Mouse (Mus musculus): ENCODE measurements around the gene Map3k21. TPM values are rescaled to one million over a fixed set of nuclear protein-coding genes. Genes with fewer than 3 reads are reported as not detected.

Map3k21 gene
- polyA plus RNA-seq, 1 experiment from 2014 or later = 0.14 TPM

DNA sequence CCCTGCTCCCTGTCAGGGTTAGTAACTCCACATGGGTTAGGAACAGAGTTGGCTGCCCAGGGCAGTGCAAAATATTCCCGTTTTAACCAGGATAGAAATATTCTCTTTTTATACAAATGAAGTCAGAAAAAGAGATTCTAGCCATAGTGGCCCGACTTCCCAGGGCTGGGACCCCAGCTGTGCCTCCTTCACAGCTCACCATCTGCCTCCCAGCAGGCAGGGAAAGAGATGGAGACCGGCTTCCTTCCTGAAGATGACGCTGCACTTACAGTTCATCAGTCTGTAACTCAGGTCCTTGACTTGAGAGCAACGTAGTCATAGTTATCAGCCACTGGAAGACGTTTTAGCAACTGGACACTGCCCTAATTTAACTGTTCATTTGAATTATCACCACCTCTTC, 70.6 kb downstream of the Map3k21 start:
- no peak for ATAC-seq (replicated peaks; ENCODE audit: insufficient number of reproducible peaks, insufficient read depth, low FRiP score, low read depth)
- no peak overlapping the region for H3K4me3 ChIP-seq
- no peaks in the 10 kb centered on the region for H3K36me3 ChIP-seq
- H3K9ac ChIP-seq = no peak overlapping the region
- no peaks in the 10 kb centered on the region for H3K27me3 ChIP-seq
- no peaks in the 10 kb centered on the region for H3K9me3 ChIP-seq (replicated peaks)
- 8% methylated on average over 6 of the region's 6 CpGs for WGBS
- no peak overlapping the region for H3K4me2 ChIP-seq
- H3K4me1 ChIP-seq (replicated peaks) = no peaks in the 10 kb centered on the region
- H3K27ac ChIP-seq = no peak overlapping the region

DNA sequence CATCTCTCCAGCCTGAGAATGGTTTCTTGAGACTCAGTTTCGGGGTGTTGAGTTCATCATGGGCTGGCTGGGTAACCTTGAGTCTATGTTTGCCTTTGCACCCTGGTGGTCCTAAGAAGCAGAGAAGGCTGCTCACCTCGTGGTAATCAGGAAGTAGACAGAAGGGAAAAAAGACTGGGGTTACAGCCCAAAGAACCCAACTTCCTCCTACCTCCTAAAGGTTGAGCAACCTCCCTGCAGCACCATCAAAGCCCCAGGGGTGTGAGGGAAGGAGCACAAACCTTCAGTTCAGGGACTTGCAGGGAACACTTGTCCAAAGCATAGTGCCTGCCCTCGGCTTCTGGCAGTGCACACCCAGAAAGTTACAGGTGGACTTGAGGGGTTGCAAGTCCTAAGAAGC, 73.3 kb downstream of the Map3k21 start:
- 61% methylated on average over 3 of the region's 3 CpGs for WGBS
- H3K27ac ChIP-seq = no peak overlapping the region
- no peak for ATAC-seq (replicated peaks; ENCODE audit: insufficient number of reproducible peaks, insufficient read depth, low FRiP score, low read depth)

DNA sequence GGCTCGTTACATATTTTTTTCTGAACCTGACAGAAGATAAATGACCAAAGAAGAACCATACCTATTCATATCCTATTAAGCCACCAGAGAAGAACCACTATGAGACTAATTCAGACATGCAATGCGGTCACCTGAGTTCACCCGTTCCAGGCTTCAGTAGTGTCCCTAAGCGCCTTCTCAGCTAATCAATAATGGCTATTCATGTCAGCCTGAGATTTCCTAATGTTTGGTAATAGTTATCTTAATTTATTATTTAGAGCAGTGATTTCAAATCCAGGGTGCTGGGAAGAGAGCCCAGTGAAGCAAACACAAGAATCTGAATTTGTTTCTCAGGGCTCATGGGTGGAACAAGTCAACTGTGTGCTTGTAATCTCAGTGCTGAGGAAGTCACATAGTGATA, 73.9 kb downstream of the Map3k21 start:
- H3K27me3 ChIP-seq = 0 out of 2 replicates have a peak, but pooled peaks cover 5% of the 10 kb centered on the region
- ATAC-seq (replicated peaks; ENCODE audit: insufficient number of reproducible peaks, insufficient read depth, low FRiP score, low read depth) = no peak

More for the DNA sequence above, 73.3 kb downstream of the Map3k21 start:
- Histone ChIP-seq H3K36me3 (no peaks in the 10 kb centered on the region), H3K9ac (no peak overlapping the region), H3K4me3 (no peak overlapping the region), H3K9me3 (replicated peaks) (no peaks in the 10 kb centered on the region), H3K4me1 (replicated peaks) (no peaks in the 10 kb centered on the region; the same call in 1 of the 2 replicates), H3K27me3 (0 out of 2 replicates have a peak, but pooled peaks cover 3% of the 10 kb centered on the region), H3K4me2 (no peak overlapping the region)

GRCm38 (mm10) chr8:125985364-125985763, 75.1 kb downstream of the Map3k21 start:
- Histone ChIP-seq H3K36me3 (no peaks in the 10 kb centered on the region), H3K9ac (no peak overlapping the region), H3K9me3 (replicated peaks) (no peaks in the 10 kb centered on the region), H3K27ac (no peak overlapping the region), H3K4me3 (no peak overlapping the region), H3K4me1 (replicated peaks) (no peaks in the 10 kb centered on the region; the same call in 1 of the 2 replicates), H3K27me3 (0 out of 2 replicates have a peak, but pooled peaks cover 5% of the 10 kb centered on the region), H3K4me2 (no peak overlapping the region)
- WGBS = 92% methylated on average over 2 of the region's 2 CpGs
- ATAC-seq (replicated peaks; ENCODE audit: insufficient number of reproducible peaks, insufficient read depth, low FRiP score, low read depth) = no peak

More for the DNA sequence above, 73.9 kb downstream of the Map3k21 start:
- no peaks in the 10 kb centered on the region for H3K36me3 ChIP-seq
- H3K4me2 ChIP-seq = no peak overlapping the region
- H3K4me3 ChIP-seq = no peak overlapping the region
- no peak overlapping the region for H3K27ac ChIP-seq
- no peaks in the 10 kb centered on the region for H3K9me3 ChIP-seq (replicated peaks)
- 83% methylated on average over 4 of the region's 4 CpGs for WGBS
- H3K9ac ChIP-seq = no peak overlapping the region
- H3K4me1 ChIP-seq (replicated peaks) = no peaks in the 10 kb centered on the region; the same call in 1 of the 2 replicates

GRCm38 (mm10) chr8:125986999-125987589, 76.8 kb downstream of the Map3k21 start:
- no peak overlapping the region for H3K27ac ChIP-seq
- no peaks in the 10 kb centered on the region; the same call in 1 of the 2 replicates for H3K4me1 ChIP-seq (replicated peaks)
- no peak for ATAC-seq (replicated peaks; ENCODE audit: insufficient number of reproducible peaks, insufficient read depth, low FRiP score, low read depth)
- no peaks in the 10 kb centered on the region for H3K36me3 ChIP-seq
- 51% methylated on average over 6 of the region's 6 CpGs for WGBS
- H3K27me3 ChIP-seq = 0 out of 2 replicates have a peak, but pooled peaks cover 10% of the 10 kb centered on the region
- H3K9me3 ChIP-seq (replicated peaks) = no peaks in the 10 kb centered on the region
- H3K4me2 ChIP-seq = no peak overlapping the region
- H3K9ac ChIP-seq = no peak overlapping the region
- no peak overlapping the region for H3K4me3 ChIP-seq

GRCm38 (mm10) chr8:125987996-125988395, 77.7 kb downstream of the Map3k21 start:
- H3K9ac ChIP-seq = no peak overlapping the region
- no peak overlapping the region for H3K4me3 ChIP-seq
- no peak overlapping the region for H3K4me2 ChIP-seq
- H3K9me3 ChIP-seq (replicated peaks) = no peaks in the 10 kb centered on the region
- H3K27ac ChIP-seq = no peak overlapping the region
- peaks cover 19% of the 10 kb centered on the region for H3K27me3 ChIP-seq
- no peaks in the 10 kb centered on the region for H3K36me3 ChIP-seq
- ATAC-seq (replicated peaks; ENCODE audit: insufficient number of reproducible peaks, insufficient read depth, low FRiP score, low read depth) = no peak
- 53% methylated on average over 2 of the region's 2 CpGs for WGBS
- no peaks in the 10 kb centered on the region; the same call in 1 of the 2 replicates for H3K4me1 ChIP-seq (replicated peaks)

GRCm38 (mm10) chr8:125993636-125994035, 83.4 kb downstream of the Map3k21 start:
- Histone ChIP-seq H3K9me3 (replicated peaks) (no peaks in the 10 kb centered on the region), H3K27me3 (peaks cover 68% of the 10 kb centered on the region), H3K9ac (no peak overlapping the region), H3K4me2 (no peak overlapping the region), H3K36me3 (no peaks in the 10 kb centered on the region), H3K27ac (no peak overlapping the region), H3K4me1 (replicated peaks) (peaks cover 13% of the 10 kb centered on the region), H3K4me3 (no peak overlapping the region)
- WGBS = 54% methylated on average over 9 of the region's 9 CpGs
- no peak for ATAC-seq (replicated peaks; ENCODE audit: insufficient number of reproducible peaks, insufficient read depth, low FRiP score, low read depth)

DNA sequence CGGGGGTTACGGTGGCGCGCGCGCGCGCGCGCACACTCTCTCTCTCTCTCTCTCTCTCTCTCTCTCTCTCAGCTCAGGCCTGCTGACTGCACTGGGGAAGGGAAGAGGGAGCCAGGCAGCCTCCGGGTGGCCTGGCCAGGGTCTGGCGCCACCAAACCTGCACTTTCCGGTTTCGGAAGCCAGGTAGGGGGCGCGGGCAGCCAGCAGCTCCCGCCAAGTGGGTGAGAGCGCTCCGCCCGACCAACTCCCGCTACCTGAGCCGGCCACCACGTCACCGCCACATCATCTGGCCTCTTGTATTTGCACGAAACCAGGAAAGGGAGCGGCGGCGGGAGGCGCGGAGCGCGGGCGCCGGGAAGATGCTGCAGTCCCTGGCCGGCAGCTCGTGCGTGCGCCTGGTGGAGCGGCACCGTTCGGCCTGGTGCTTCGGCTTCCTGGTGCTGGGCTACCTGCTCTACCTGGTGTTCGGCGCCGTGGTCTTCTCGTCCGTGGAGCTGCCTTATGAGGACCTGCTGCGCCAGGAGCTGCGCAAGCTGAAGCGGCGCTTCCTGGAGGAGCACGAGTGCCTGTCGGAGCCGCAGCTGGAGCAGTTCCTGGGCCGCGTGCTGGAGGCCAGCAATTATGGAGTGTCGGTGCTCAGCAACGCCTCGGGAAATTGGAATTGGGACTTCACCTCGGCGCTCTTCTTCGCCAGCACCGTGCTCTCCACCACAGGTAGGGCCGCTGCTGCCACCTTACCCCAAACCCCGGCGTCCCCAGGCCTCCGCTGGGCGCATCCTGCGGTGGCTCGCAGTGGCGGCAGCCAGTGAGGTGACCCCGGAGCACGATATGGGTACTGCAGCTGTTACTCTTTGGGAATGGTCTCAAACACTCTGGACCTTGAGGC, 85.1 kb downstream of the Map3k21 start, which contains the start of gene Kcnk1:
Gene Kcnk1, plus strand, starts transcription at position 70 of the 886 bp plus-strand sequence.
- H3K27ac ChIP-seq = no peak within 1 kb of the TSS
- 0 out of 2 replicates have a peak, but pooled peaks have one; percentile 15 for ATAC-seq (replicated peaks; ENCODE audit: insufficient number of reproducible peaks, insufficient read depth, low FRiP score, low read depth)
- H3K4me3 ChIP-seq = peak within 1 kb of the TSS; percentile 62
- H3K9me3 ChIP-seq (replicated peaks) = no peaks in the 10 kb centered on the region
- H3K9ac ChIP-seq = peak within 1 kb of the TSS; percentile 52
- no peaks in the 10 kb centered on the region for H3K36me3 ChIP-seq
- peak within 1 kb of the TSS; percentile 96 for H3K4me2 ChIP-seq
- under 1% methylated on average over 73 of the region's 73 CpGs for WGBS
- H3K4me1 ChIP-seq (replicated peaks) = peaks cover 13% of the 10 kb centered on the region
- H3K27me3 ChIP-seq = peaks cover 66% of the 10 kb centered on the region

DNA sequence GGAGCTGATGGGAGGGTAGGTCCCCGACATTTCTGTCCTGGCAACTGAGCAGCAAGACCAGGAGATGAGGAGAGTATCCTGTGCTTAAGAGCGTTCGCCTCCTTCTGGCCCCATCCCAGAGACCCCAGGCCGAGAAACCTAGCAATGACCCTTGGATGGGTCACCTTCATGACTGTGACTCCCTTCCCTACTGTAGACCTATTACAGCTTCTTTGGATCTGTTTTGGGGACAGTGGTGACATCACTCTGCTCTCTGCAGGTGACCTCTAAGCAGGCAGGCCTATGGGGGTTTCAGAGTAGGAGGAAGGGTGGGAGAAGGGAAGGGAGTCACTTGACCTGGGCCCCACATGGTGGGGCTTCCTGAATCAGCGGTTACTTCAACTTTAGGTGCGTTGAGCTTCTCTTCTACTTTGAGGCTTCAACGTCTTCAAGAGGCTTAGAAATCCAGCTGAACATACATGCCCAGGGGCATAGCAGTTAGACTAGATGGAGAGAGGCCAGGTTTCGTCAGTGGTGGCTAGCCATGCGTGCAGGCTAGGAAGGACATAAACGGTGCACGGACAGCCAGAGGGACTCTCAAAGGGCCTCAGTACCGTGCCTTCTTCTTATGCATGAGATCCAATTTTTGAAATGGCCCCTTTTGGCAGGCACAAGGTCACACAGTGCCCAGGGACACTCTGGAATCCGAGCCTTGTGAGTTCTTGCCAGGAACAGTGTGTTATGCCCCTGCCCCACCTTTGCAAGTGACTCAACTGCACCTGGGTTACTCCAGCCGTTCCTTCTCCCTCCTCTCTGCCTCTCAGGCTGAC, 86.0 kb downstream of the Map3k21 start:
- Histone ChIP-seq H3K27ac (no peak overlapping the region), H3K36me3 (no peaks in the 10 kb centered on the region), H3K9me3 (replicated peaks) (no peaks in the 10 kb centered on the region), H3K4me3 (peak overlapping the region; percentile 62), H3K9ac (peak overlapping the region; percentile 52; the same call in 1 of the 2 replicates), H3K27me3 (peaks cover 66% of the 10 kb centered on the region), H3K4me1 (replicated peaks) (peaks cover 13% of the 10 kb centered on the region), H3K4me2 (peak overlapping the region; percentile 96)
- 32% methylated on average over 14 of the region's 14 CpGs for whole genome bisulfite sequencing
- no peak for ATAC-seq (replicated peaks; ENCODE audit: insufficient number of reproducible peaks, insufficient read depth, low FRiP score, low read depth)

- no peaks in the 10 kb centered on the region for H3K9me3 ChIP-seq (replicated peaks)
- no peak overlapping the region for H3K9ac ChIP-seq
- H3K27ac ChIP-seq = no peak overlapping the region
- H3K27me3 ChIP-seq = peaks cover 63% of the 10 kb centered on the region
- no peak for ATAC-seq (replicated peaks; ENCODE audit: insufficient number of reproducible peaks, insufficient read depth, low FRiP score, low read depth)
- H3K4me2 ChIP-seq = no peak overlapping the region; the same call in 1 of the 2 replicates
- 38% methylated on average over 6 of the region's 6 CpGs for WGBS
- peaks cover 13% of the 10 kb centered on the region for H3K4me1 ChIP-seq (replicated peaks)
- no peak overlapping the region for H3K4me3 ChIP-seq
- H3K36me3 ChIP-seq = no peaks in the 10 kb centered on the region
Observed at GRCm38 (mm10) chr8:125996980-125997379, 86.7 kb downstream of the Map3k21 start.

Data from heart, embryonic 15.5 days (tissue).